In genomic region chr1:192137926-192138910, GRCm38 (mm10) we compare ENCODE assay signal across 8 mouse cellular contexts. TPM values are rescaled to one million over a fixed set of nuclear protein-coding genes. Genes with fewer than 3 reads are reported as not detected.
DNase-seq lines count a peak whose midpoint lies in the region; ATAC-seq lines count a peak whose summit lies in the region.

Gene Rcor3 (minus strand): TSS chr1:192138062.

- H3K27ac ChIP-seq in hindbrain, embryonic 15.5 days (replicated peaks), result peak within 1 kb of the TSS; percentile 99

- H3K9ac ChIP-seq in hindbrain, embryonic 15.5 days, result peak within 1 kb of the TSS; percentile 99

- no peaks in the 10 kb centered on the region for H3K9me3 ChIP-seq in hindbrain, embryonic 15.5 days

- WGBS in hindbrain, embryonic 15.5 days, result under 1% methylated on average over 57 of the region's 88 CpGs

- H3K4me1 ChIP-seq in hindbrain, embryonic 15.5 days (replicated peaks), result peaks cover 34% of the 10 kb centered on the region

- peaks cover 6% of the 10 kb centered on the region; the same call in 1 of the 2 replicates for H3K36me3 ChIP-seq in hindbrain, embryonic 15.5 days

- H3K4me3 ChIP-seq in hindbrain, embryonic 15.5 days, result peak within 1 kb of the TSS; percentile 96

- H3K4me2 ChIP-seq in hindbrain, embryonic 15.5 days, result peak within 1 kb of the TSS; percentile 91

- peak; percentile 88 for ATAC-seq in hindbrain, embryonic 15.5 days (ENCODE audit: low FRiP score, low read depth)

- no peaks in the 10 kb centered on the region for H3K27me3 ChIP-seq in hindbrain, embryonic 15.5 days

- peak; percentile 63 for DNase-seq in R1 (ENCODE audit: low read depth, low spot score)
- DNase-seq in cerebellum, postnatal 25 days, result peak; percentile 91 to 92
- peak; percentile 73 to 74 for DNase-seq in frontal cortex, postnatal 36 days (ENCODE audit: low spot score in 2 of 2)
- DNase-seq in left cerebral cortex, adult 11 months (ENCODE audit: low spot score), result peak; percentile 62
- peak; percentile 86 to 93 for DNase-seq in lung, postnatal 4 days
- peak; percentile 78 for DNase-seq in retina, postnatal 7 days (ENCODE audit: low read depth, low spot score)
- peak; percentile 89 for DNase-seq in urinary bladder, adult 2 months (ENCODE audit: low spot score)

RNA-seq across cellular contexts. Expression of gene Rcor3, which starts in this region (rescaled TPM):
- 32.9 and 41.8 TPM in 2 replicates for polyA plus RNA-seq in hindbrain, embryonic 15.5 days (2015; fragmentation: Nextera tagmentation; extraction: Ambion mirVana)
- 32.0 and 34.2 TPM in 2 replicates for polyA plus RNA-seq in urinary bladder, adult 2 months (2012; rRNA removed)

Comparison
In these comparisons a context has a peak if more than half of its experiments do, and no peak if none do; other contexts are left out.
1. Peak in every context shown above with its lines: DNase-seq, ATAC-seq, H3K4me3 ChIP-seq and H3K27ac ChIP-seq.